Mouse (Mus musculus) forebrain, postnatal 0 days (tissue): Measurements from ENCODE around the gene Hoxb2. TPM values are rescaled to one million over a fixed set of nuclear protein-coding genes. Genes with fewer than 3 reads are reported as not detected.

Experiments
- ATAC-seq: fragments of 200-750 bp; cut with Nextera tagmentation; 2 replicates; pipeline ENCODE4 v1.8.0; 2017; ENCODE audit warnings: mild to moderate bottlenecking, moderate library complexity
- DNase-seq: peaks from one replicate; pipeline ENCODE4 v3.0.0-alpha.2; 2015
- H3K27ac ChIP-seq: fragments of 300-500 bp; sonication (generic); 2 replicates; pipeline ENCODE4 v1.5.1; 2014; ENCODE audit warnings: low read depth, mild to moderate bottlenecking, antibody characterized with exemption, low read length, moderate library complexity, mixed read lengths
- H3K27me3 ChIP-seq: fragments of 300-500 bp; sonication (generic); 2 replicates; pipeline ENCODE4 v1.6.1; 2014; ENCODE audit warnings: mild to moderate bottlenecking, low read length, mixed read lengths; ENCODE audit not compliant: insufficient read depth
- H3K36me3 ChIP-seq: fragments of 300-500 bp; sonication (generic); 2 replicates; pipeline ENCODE4 v1.6.1; 2014; ENCODE audit warnings: mild to moderate bottlenecking, moderate library complexity; ENCODE audit not compliant: insufficient read depth
- H3K4me1 ChIP-seq: fragments of 300-500 bp; sonication (generic); 2 replicates; pipeline ENCODE4 v1.6.1; 2014; ENCODE audit warnings: antibody characterized with exemption; ENCODE audit not compliant: insufficient read depth
- H3K4me2 ChIP-seq: fragments of 300-500 bp; sonication (generic); 2 replicates; pipeline ENCODE4 v1.6.1; 2014; ENCODE audit warnings: low read depth, mild to moderate bottlenecking, moderate library complexity
- H3K4me3 ChIP-seq: fragments of 300-500 bp; sonication (generic); 2 replicates; pipeline ENCODE4 v1.5.1; 2014; ENCODE audit warnings: low read depth, low read length, mixed read lengths
- H3K9ac ChIP-seq: fragments of 300-500 bp; sonication (generic); 2 replicates; pipeline ENCODE4 v1.6.1; 2014; ENCODE audit warnings: mild to moderate bottlenecking
- H3K9me3 ChIP-seq: fragments of 300-500 bp; sonication (generic); 2 replicates; pipeline ENCODE4 v1.6.1; 2016; ENCODE audit warnings: low read length
- CTCF ChIP-seq: sonication (generic); IDR thresholded peaks from 2 replicates; pipeline ENCODE4 v1.5.1; 2016; ENCODE audit warnings: antibody characterized with exemption, control low read depth, low read depth
- WGBS: fragments of 180-500 bp; shearing (Covaris S2); extraction: QIAGEN DNeasy Blood & Tissue Kit; methylation state at CpG from one replicate; pipeline ENCODE4 v1.1.7; 2014; 5-methylcytosine and 5-hydroxymethylcytosine counted together
- polyA plus RNA-seq: library from polyadenylated mRNA; unstranded; fragments of >200 nt; fragmentation: Nextera tagmentation; extraction: Ambion mirVana; gene quantifications from 2 replicates; pipeline ENCODE4 v1.2.1, GENCODE M21; 2015
- total RNA-seq: library from RNA; depleted of rRNA; stranded (reverse); fragments of >200 nt; gene quantifications from 2 replicates; pipeline ENCODE4 v1.2.3, GENCODE M21; 2014

Hoxb2 gene
- total and polyA plus RNA-seq, 2 experiments from 2014 or later: not detected

GRCm38 (mm10) chr11:96322738-96323137 is 27.6 kb upstream of the Hoxb2 start:
- Histone ChIP-seq H3K9ac (no peak overlapping the region), H3K4me2 (no peak overlapping the region), H3K4me3 (no peak overlapping the region), H3K36me3 (no peaks in the 10 kb centered on the region), H3K27ac (no peak overlapping the region), H3K4me1 (no peaks in the 10 kb centered on the region), H3K9me3 (no peaks in the 10 kb centered on the region), H3K27me3 (peaks cover 100% of the 10 kb centered on the region)
- WGBS: 6% methylated on average over 6 of the region's 6 CpGs
- DNase-seq (no peak), ATAC-seq (no peak)
- no peak for TF ChIP-seq CTCF

- DNase-seq (no peak), ATAC-seq (no peak)
- Histone ChIP-seq H3K36me3 (no peaks in the 10 kb centered on the region), H3K27me3 (peaks cover 100% of the 10 kb centered on the region), H3K9ac (no peak within 1 kb of the TSS), H3K9me3 (no peaks in the 10 kb centered on the region), H3K27ac (no peak within 1 kb of the TSS), H3K4me2 (no peak within 1 kb of the TSS), H3K4me1 (no peaks in the 10 kb centered on the region), H3K4me3 (no peak within 1 kb of the TSS)
- 4% methylated on average over 10 of the region's 10 CpGs for WGBS
- TF ChIP-seq CTCF: no peak
These were observed 27.2 kb upstream of the Hoxb2 start, which contains the start of gene Hoxb3 for GRCm38 (mm10) chr11:96323154-96323553. Gene Hoxb3 (plus strand): TSS chr11:96323326.

DNA sequence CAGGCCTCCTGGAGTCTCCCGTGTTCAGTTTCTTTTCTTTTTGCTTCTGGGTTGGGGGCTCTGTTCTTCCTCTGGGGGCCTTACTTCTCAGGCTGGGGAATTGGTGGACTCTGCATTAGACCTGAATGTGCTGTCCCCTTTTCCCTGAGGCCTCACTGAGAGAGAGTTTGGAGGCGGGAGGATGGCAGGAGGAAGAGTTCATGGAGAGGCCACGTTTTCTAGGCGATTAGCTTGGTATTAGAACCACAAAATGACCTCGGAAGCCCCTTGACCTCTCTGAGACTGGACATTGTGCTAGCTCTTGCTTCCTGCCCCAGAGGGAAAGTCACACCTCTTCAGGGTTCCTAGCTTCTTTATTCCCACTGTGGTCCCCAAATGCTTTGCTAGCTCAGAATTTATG is 26.2 kb upstream of the Hoxb2 start:
- H3K4me2 ChIP-seq: no peak overlapping the region
- H3K4me3 ChIP-seq: no peak overlapping the region
- 2% methylated on average over 5 of the region's 5 CpGs for WGBS
- H3K27me3 ChIP-seq: peaks cover 100% of the 10 kb centered on the region
- H3K4me1 ChIP-seq: no peaks in the 10 kb centered on the region
- no peaks in the 10 kb centered on the region for H3K36me3 ChIP-seq
- no peaks in the 10 kb centered on the region for H3K9me3 ChIP-seq
- no peak overlapping the region for H3K9ac ChIP-seq
- no peak for DNase-seq
- no peak for ATAC-seq
- TF ChIP-seq CTCF: no peak
- no peak overlapping the region for H3K27ac ChIP-seq

DNA sequence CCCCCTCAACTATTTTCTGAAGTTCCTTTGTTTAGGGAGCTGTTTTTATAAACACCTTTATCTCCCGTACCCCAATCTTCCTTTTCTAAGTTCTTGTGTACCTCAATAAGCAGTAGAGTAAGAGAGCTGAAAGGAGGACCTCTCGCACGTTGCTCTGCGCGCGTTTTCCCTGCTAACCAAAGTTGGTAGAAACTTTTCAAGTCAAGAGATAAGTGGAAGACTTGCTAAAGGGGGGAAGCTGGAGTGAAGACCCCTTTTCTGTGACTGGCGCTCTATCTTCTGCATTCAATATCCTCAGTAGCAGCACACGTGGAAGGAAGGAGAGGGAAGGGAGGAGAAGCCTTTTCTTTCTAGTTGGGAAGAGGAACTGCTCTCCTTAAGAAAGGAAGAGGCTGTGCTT is 25.4 kb upstream of the Hoxb2 start:
- Histone ChIP-seq H3K4me3 (no peak overlapping the region), H3K4me2 (no peak overlapping the region), H3K27ac (no peak overlapping the region), H3K9ac (no peak overlapping the region), H3K4me1 (no peaks in the 10 kb centered on the region), H3K36me3 (no peaks in the 10 kb centered on the region), H3K27me3 (peaks cover 100% of the 10 kb centered on the region), H3K9me3 (no peaks in the 10 kb centered on the region)
- no peak for ATAC-seq
- TF ChIP-seq CTCF: no peak
- no peak for DNase-seq
- 2% methylated on average over 8 of the region's 8 CpGs for WGBS

- 2% methylated on average over 22 of the region's 22 CpGs for WGBS
- Histone ChIP-seq H3K9ac (no peak overlapping the region), H3K9me3 (no peaks in the 10 kb centered on the region), H3K4me3 (no peak overlapping the region), H3K27me3 (peaks cover 100% of the 10 kb centered on the region), H3K4me2 (no peak overlapping the region), H3K4me1 (no peaks in the 10 kb centered on the region), H3K27ac (no peak overlapping the region), H3K36me3 (no peaks in the 10 kb centered on the region)
- DNase-seq (no peak), ATAC-seq (no peak)
- TF ChIP-seq CTCF: no peak
These were observed 24.5 kb upstream of the Hoxb2 start for GRCm38 (mm10) chr11:96325747-96326212.

DNA sequence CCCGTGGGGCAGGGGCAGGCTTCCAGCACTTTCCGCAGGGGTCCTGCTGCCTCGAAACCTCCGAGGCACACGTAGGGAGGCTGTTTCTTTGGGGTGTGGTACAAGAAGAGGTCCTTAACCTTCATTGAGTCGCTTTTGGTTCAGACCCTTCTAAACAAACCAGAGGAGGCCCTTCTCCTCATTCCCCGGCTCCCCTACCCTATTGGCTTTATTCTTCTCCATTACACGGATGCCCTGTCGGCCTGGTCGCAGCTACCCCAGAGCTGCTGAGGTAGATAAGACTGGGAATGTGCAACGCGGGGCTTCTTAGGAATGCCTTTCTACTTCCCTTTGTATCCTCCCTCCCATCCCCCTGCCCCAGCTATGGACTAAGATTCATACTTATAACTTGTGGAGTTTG is 23.6 kb upstream of the Hoxb2 start:
- Histone ChIP-seq H3K27ac (no peak overlapping the region), H3K27me3 (peaks cover 100% of the 10 kb centered on the region), H3K4me3 (no peak overlapping the region), H3K4me2 (no peak overlapping the region), H3K9me3 (no peaks in the 10 kb centered on the region), H3K9ac (no peak overlapping the region), H3K36me3 (no peaks in the 10 kb centered on the region), H3K4me1 (no peaks in the 10 kb centered on the region)
- no peak for TF ChIP-seq CTCF
- 2% methylated on average over 12 of the region's 12 CpGs for WGBS
- ATAC-seq (no peak), DNase-seq (no peak)

GRCm38 (mm10) chr11:96327122-96327521 is 23.2 kb upstream of the Hoxb2 start:
- WGBS: 3% methylated on average over 7 of the region's 7 CpGs
- Histone ChIP-seq H3K4me3 (no peak overlapping the region), H3K9me3 (no peaks in the 10 kb centered on the region), H3K4me1 (no peaks in the 10 kb centered on the region), H3K36me3 (no peaks in the 10 kb centered on the region), H3K27me3 (peaks cover 100% of the 10 kb centered on the region), H3K27ac (no peak overlapping the region), H3K9ac (no peak overlapping the region), H3K4me2 (no peak overlapping the region)
- ATAC-seq: no peak
- DNase-seq: no peak
- TF ChIP-seq CTCF: no peak

- peaks cover 100% of the 10 kb centered on the region for H3K27me3 ChIP-seq
- no peaks in the 10 kb centered on the region for H3K4me1 ChIP-seq
- no peak for DNase-seq
- H3K9ac ChIP-seq: no peak overlapping the region
- no peak overlapping the region for H3K4me2 ChIP-seq
- H3K36me3 ChIP-seq: no peaks in the 10 kb centered on the region
- H3K9me3 ChIP-seq: no peaks in the 10 kb centered on the region
- H3K4me3 ChIP-seq: no peak overlapping the region
- no peak for ATAC-seq
- no peak overlapping the region for H3K27ac ChIP-seq
- TF ChIP-seq CTCF: no peak
- WGBS: 6% methylated on average over 5 of the region's 5 CpGs
These were observed 22.6 kb upstream of the Hoxb2 start for GRCm38 (mm10) chr11:96327750-96328149.
